Mouse (Mus musculus) limb, embryonic 12.5 days (tissue): ENCODE results near the gene Hoxb1. TPM values are rescaled to one million over a fixed set of nuclear protein-coding genes. Genes with fewer than 3 reads are reported as not detected.

Experiments used
- ATAC-seq: fragments of 200-750 bp; cut with Nextera tagmentation; 2 replicates; pipeline ENCODE4 v1.8.0; 2017; ENCODE audit warnings: low read depth, moderate TSS enrichment; ENCODE audit not compliant: insufficient number of reproducible peaks, insufficient read depth, low FRiP score, low TSS enrichment
- H3K27ac ChIP-seq: fragments of 300-500 bp; sonication (generic); 2 replicates; pipeline ENCODE4 v1.5.1; 2016; ENCODE audit warnings: mild to moderate bottlenecking, moderate library complexity
- H3K27me3 ChIP-seq: fragments of 300-500 bp; sonication (generic); 2 replicates; pipeline ENCODE4 v1.6.1; 2016; ENCODE audit warnings: mild to moderate bottlenecking, moderate library complexity
- H3K36me3 ChIP-seq: fragments of 300-500 bp; sonication (generic); 2 replicates; pipeline ENCODE4 v1.6.1; 2016; ENCODE audit warnings: mild to moderate bottlenecking, moderate library complexity
- H3K4me1 ChIP-seq: fragments of 300-500 bp; sonication (generic); replicated peaks from 2 replicates; pipeline ENCODE4 v1.6.1; 2016
- H3K4me2 ChIP-seq: fragments of 300-500 bp; sonication (generic); 2 replicates; pipeline ENCODE4 v1.6.1; 2016; ENCODE audit warnings: mild to moderate bottlenecking, moderate library complexity
- H3K4me3 ChIP-seq: fragments of 300-500 bp; sonication (generic); replicated peaks from 2 replicates; pipeline ENCODE4 v1.5.1; 2016; ENCODE audit warnings: mild to moderate bottlenecking
- H3K9ac ChIP-seq: fragments of 300-500 bp; sonication (generic); replicated peaks from 2 replicates; pipeline ENCODE4 v1.6.1; 2016; ENCODE audit warnings: mild to moderate bottlenecking, moderate library complexity
- H3K9me3 ChIP-seq: fragments of 300-500 bp; sonication (generic); 2 replicates; pipeline ENCODE4 v1.6.1; 2016; ENCODE audit warnings: mild to moderate bottlenecking, moderate library complexity
- WGBS: fragments of 180-500 bp; shearing (Covaris S2); methylation state at CpG from one replicate; pipeline ENCODE4 v1.1.7; 2016; 5-methylcytosine and 5-hydroxymethylcytosine counted together
- polyA plus RNA-seq: library from polyadenylated mRNA; unstranded; fragments of >200 nt; fragmentation: Nextera tagmentation; extraction: Ambion mirVana; gene quantifications from 2 replicates; pipeline ENCODE4 v1.2.1, GENCODE M21; 2016

Gene Hoxb1
- polyA plus RNA-seq, 1 experiment from 2014 or later = not detected

DNA sequence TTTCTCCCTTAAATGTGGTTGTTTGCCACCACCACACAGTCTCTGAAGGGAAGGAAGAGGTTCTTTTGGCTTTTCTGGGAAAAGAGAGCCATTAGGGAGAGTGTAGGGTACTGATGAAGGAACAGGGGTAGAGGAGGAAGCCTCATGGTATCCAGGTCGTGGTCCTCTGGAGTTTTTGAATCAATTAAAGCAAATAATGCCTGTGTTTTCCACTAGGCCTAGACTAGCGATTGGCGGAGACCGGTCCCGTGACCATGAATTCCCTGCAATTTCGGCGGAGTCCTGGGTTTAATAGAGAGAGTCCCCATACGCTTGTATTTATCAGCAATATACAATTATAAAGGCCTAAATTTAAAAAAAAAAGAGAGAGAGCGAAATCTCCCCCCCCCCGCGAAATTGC, 14.2 kb upstream of the Hoxb1 start:
- H3K4me2 ChIP-seq = peak overlapping the region; percentile 62
- H3K4me1 ChIP-seq = peaks cover 28% of the 10 kb centered on the region
- 0 out of 2 replicates have a peak overlapping the region, but pooled peaks have one; percentile 64 for H3K27ac ChIP-seq
- no peaks in the 10 kb centered on the region for H3K36me3 ChIP-seq
- ATAC-seq = no peak
- peaks cover 86% of the 10 kb centered on the region for H3K27me3 ChIP-seq
- no peaks in the 10 kb centered on the region for H3K9me3 ChIP-seq
- WGBS = 5% methylated on average over 11 of the region's 11 CpGs
- peak overlapping the region; percentile 46; the same call in 1 of the 2 replicates for H3K4me3 ChIP-seq
- no peak overlapping the region; the same call in 1 of the 2 replicates for H3K9ac ChIP-seq

- H3K4me3 ChIP-seq = peak overlapping the region; percentile 46
- no peaks in the 10 kb centered on the region for H3K36me3 ChIP-seq
- under 1% methylated on average over 22 of the region's 22 CpGs for WGBS
- peak overlapping the region; percentile 62 for H3K4me2 ChIP-seq
- peak overlapping the region; percentile 24 for H3K9ac ChIP-seq
- H3K9me3 ChIP-seq = no peaks in the 10 kb centered on the region
- no peak for ATAC-seq
- peaks cover 28% of the 10 kb centered on the region for H3K4me1 ChIP-seq
- peak overlapping the region; percentile 64; the same call in 1 of the 2 replicates for H3K27ac ChIP-seq
- peaks cover 85% of the 10 kb centered on the region for H3K27me3 ChIP-seq
Measured at GRCm38 (mm10) chr11:96351831-96352230, 13.7 kb upstream of the Hoxb1 start.

DNA sequence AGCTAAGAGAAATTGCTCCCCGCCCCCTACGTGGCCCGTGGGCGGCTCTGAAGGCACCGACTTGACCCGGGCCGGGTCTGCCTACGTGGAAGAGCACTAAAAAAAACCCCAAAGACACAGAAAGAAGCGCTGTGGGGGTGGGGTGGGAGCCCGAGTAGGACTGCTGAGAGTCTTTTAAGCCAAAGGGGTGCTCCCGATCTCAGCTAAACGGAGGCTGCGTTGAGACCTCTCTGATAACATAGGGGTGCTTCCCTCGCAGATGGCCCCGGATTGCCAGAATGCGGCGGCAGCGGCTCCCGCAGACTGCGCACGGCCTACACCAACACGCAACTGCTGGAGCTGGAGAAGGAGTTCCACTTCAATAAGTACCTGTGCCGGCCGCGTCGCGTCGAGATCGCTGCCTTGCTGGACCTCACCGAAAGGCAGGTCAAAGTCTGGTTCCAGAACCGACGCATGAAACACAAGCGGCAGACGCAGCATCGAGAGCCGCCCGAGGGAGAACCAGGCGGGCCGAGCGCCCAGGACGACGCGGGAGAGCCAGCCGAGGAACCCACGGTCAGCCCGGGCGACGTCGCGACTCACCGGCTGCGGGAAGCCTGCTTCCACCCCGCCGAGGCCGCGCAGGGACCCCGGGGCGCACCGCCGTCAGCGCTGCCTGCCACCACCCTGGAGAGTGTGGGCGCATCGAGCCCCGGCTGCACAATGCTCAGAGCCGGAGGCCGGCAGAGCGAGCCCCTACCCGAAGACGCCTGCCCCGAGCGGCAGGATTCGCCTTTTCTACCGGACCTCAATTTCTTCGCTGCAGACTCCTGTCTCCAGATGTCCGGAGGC, 12.6 kb upstream of the Hoxb1 start:
- H3K9me3 ChIP-seq = no peaks in the 10 kb centered on the region
- peak overlapping the region; percentile 66 for H3K9ac ChIP-seq
- H3K4me3 ChIP-seq = peak overlapping the region; percentile 46
- no peak for ATAC-seq
- WGBS = under 1% methylated on average over 75 of the region's 75 CpGs
- peaks cover 28% of the 10 kb centered on the region for H3K4me1 ChIP-seq
- peak overlapping the region; percentile 78 for H3K27ac ChIP-seq
- H3K36me3 ChIP-seq = no peaks in the 10 kb centered on the region
- H3K4me2 ChIP-seq = peak overlapping the region; percentile 62
- H3K27me3 ChIP-seq = peaks cover 84% of the 10 kb centered on the region

DNA sequence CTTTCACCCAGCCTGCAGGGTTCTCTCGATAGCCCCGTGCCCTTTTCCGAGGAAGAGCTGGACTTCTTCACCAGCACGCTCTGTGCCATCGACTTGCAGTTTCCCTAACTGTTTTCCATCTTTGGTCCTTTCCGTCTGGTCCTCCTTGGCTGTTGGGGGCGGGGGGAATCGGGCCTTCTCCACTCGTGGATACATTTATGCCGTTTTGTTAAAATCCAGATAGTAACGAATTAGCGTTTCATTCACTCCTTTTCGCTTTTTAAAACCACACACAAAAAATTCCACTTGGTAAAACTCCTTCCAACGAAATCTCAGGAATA, 12.1 kb upstream of the Hoxb1 start:
- ATAC-seq = no peak
- peak overlapping the region; percentile 66 for H3K9ac ChIP-seq
- no peaks in the 10 kb centered on the region for H3K9me3 ChIP-seq
- peak overlapping the region; percentile 62 for H3K4me2 ChIP-seq
- H3K27ac ChIP-seq = peak overlapping the region; percentile 78; the same call in 1 of the 2 replicates
- peaks cover 82% of the 10 kb centered on the region for H3K27me3 ChIP-seq
- H3K4me3 ChIP-seq = peak overlapping the region; percentile 46
- H3K36me3 ChIP-seq = no peaks in the 10 kb centered on the region
- H3K4me1 ChIP-seq = peaks cover 28% of the 10 kb centered on the region
- WGBS = under 1% methylated on average over 14 of the region's 14 CpGs

DNA sequence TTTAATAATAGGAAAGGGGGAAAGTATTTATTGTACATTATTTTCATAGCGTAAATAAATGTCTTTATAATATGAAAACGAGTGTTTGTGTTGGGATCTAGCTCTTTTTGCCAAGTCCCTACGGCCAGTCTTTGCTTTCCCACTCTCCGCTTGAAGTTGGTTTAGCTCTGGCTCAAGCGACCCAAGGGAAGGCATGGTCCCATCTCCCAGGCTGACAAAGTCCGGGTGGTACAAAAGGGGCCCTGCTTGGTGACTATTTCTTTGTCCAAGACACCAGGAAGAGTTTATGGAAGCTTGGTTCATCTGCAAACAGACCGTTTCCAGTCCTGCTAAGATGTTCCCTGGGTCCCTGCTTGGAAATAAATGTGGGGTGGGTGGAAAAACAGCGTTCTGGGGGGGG, 11.6 kb upstream of the Hoxb1 start:
- Histone ChIP-seq H3K4me2 (peak overlapping the region; percentile 63), H3K4me3 (peak overlapping the region; percentile 38), H3K36me3 (no peaks in the 10 kb centered on the region), H3K27me3 (peaks cover 77% of the 10 kb centered on the region), H3K4me1 (peaks cover 28% of the 10 kb centered on the region), H3K9me3 (no peaks in the 10 kb centered on the region), H3K27ac (peak overlapping the region; percentile 67; the same call in 1 of the 2 replicates), H3K9ac (peak overlapping the region; percentile 52; the same call in 1 of the 2 replicates)
- 6% methylated on average over 8 of the region's 8 CpGs for WGBS
- ATAC-seq = no peak

DNA sequence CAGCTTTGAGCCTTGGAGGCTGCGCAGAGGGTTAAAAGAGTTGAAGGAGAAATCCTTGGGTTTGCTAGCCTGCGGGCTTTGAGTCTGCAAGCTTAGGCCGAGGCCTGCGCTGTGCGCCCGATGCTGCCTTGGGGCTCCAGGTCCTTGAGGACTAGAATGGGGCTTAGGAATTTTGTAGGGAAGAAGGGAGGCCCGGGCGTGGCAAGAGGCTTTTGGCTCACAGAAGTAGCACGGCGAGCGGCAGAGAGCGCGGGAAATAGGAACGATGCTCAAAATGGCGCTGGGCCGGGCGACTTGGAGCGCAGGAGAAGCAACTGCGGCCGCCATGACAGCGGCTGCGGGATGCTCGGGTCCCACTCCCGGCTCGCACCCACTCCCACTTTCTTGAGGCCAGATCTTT, 11.2 kb upstream of the Hoxb1 start:
- Histone ChIP-seq H3K4me2 (peak overlapping the region; percentile 63), H3K9me3 (peaks cover under 1% of the 10 kb centered on the region; the same call in 1 of the 2 replicates), H3K27me3 (peaks cover 73% of the 10 kb centered on the region), H3K9ac (peak overlapping the region; percentile 52), H3K4me3 (peak overlapping the region; percentile 38), H3K4me1 (peaks cover 28% of the 10 kb centered on the region), H3K27ac (peak overlapping the region; percentile 67; the same call in 1 of the 2 replicates), H3K36me3 (no peaks in the 10 kb centered on the region)
- WGBS = under 1% methylated on average over 25 of the region's 25 CpGs
- 0 out of 2 replicates have a peak, but pooled peaks have one; percentile 41 for ATAC-seq

GRCm38 (mm10) chr11:96354801-96355311, 10.7 kb upstream of the Hoxb1 start:
- Histone ChIP-seq H3K27ac (0 out of 2 replicates have a peak overlapping the region, but pooled peaks have one; percentile 67), H3K27me3 (peaks cover 68% of the 10 kb centered on the region), H3K9me3 (peaks cover 5% of the 10 kb centered on the region; the same call in 1 of the 2 replicates), H3K36me3 (no peaks in the 10 kb centered on the region), H3K4me1 (peaks cover 28% of the 10 kb centered on the region), H3K4me3 (peak overlapping the region; percentile 38), H3K9ac (peak overlapping the region; percentile 52; the same call in 1 of the 2 replicates), H3K4me2 (peak overlapping the region; percentile 63)
- WGBS = 5% methylated on average over 9 of the region's 9 CpGs
- ATAC-seq = no peak

DNA sequence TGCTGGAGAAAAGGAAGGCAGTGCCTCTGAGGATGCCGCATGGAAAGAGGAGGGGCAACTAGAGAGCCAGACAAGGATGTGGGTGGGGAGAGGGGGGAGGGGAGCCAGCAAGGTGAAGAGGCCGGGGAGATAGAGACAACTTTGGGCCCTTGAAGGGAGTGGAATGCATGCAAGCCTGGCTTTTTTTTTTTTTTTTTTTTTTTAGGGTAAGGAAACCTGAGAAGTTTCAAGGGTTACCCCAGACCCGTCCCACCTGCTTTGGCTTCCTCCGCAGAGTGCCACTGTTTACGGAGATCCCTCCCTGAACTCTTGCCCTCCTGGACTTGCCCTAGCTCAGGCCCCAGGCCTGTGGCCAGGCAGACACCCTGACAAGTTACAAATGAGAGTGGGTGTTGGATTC, 1.7 kb upstream of the Hoxb1 start:
- H3K36me3 ChIP-seq = no peaks in the 10 kb centered on the region
- WGBS = 5% methylated on average over 5 of the region's 5 CpGs
- peaks cover 76% of the 10 kb centered on the region for H3K27me3 ChIP-seq
- peaks cover 5% of the 10 kb centered on the region; the same call in 1 of the 2 replicates for H3K9me3 ChIP-seq
- no peaks in the 10 kb centered on the region; the same call in 1 of the 2 replicates for H3K4me1 ChIP-seq
- no peak overlapping the region for H3K4me3 ChIP-seq
- H3K4me2 ChIP-seq = no peak overlapping the region
- ATAC-seq = no peak
- H3K9ac ChIP-seq = no peak overlapping the region
- no peak overlapping the region for H3K27ac ChIP-seq

- WGBS = 1% methylated on average over 47 of the region's 47 CpGs
- Histone ChIP-seq H3K4me3 (peak overlapping the region; percentile 6; the same call in 1 of the 2 replicates), H3K27ac (no peak overlapping the region), H3K27me3 (peaks cover 96% of the 10 kb centered on the region), H3K9ac (no peak overlapping the region), H3K4me1 (no peaks in the 10 kb centered on the region; the same call in 1 of the 2 replicates), H3K4me2 (peak overlapping the region; percentile 28), H3K9me3 (no peaks in the 10 kb centered on the region), H3K36me3 (no peaks in the 10 kb centered on the region)
- ATAC-seq = no peak
Measured at GRCm38 (mm10) chr11:96366092-96367041, 815 bp downstream of the Hoxb1 start.

DNA sequence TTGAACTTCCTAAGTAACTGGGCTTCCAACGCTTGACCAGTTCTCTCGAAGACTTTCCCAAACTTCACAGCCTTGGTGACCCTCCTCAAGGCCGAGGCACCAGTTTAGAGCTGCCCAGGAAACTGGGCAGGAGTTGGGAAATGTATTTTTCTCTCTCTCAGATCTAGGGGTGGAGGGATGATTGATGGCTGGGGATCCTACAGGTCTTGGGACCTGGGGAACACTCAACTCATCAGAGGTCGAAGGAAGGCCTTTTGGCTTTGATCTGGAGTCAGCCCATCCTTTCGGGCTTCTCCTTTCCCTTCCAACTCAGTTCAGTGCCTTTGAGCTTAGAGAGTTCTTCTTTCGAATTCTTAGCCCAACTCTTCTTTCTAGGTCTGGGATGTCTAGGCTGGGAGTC, 1.6 kb downstream of the Hoxb1 start:
- peaks cover 95% of the 10 kb centered on the region for H3K27me3 ChIP-seq
- peak overlapping the region; percentile 28; the same call in 1 of the 2 replicates for H3K4me2 ChIP-seq
- ATAC-seq = no peak
- no peaks in the 10 kb centered on the region; the same call in 1 of the 2 replicates for H3K4me1 ChIP-seq
- H3K9me3 ChIP-seq = no peaks in the 10 kb centered on the region
- H3K9ac ChIP-seq = no peak overlapping the region
- WGBS = 10% methylated on average over 6 of the region's 6 CpGs
- H3K36me3 ChIP-seq = no peaks in the 10 kb centered on the region
- no peak overlapping the region for H3K4me3 ChIP-seq
- no peak overlapping the region for H3K27ac ChIP-seq
